Mouse (Mus musculus) gastrocnemius, postnatal 4 days (tissue): Measurements from ENCODE around the gene Dhrs2. TPM values are rescaled to one million over a fixed set of nuclear protein-coding genes. Genes with fewer than 3 reads are reported as not detected.
A peak's percentile ranks its signal among the peaks of the same experiment; 100 is the strongest.

Experiments
- DNase-seq, 2 experiments: peaks; one replicate each; pipeline ENCODE4 v3.0.0; 2021 to 2022; ENCODE audit warnings: low spot score in 2 of 2, mixed read lengths in 2 of 2
- long read RNA-seq, 2 experiments: library from polyadenylated mRNA; stranded (forward); transcript quantifications; one replicate each; pipeline ENCODE4 v2.0.0; 2021
- total RNA-seq, 2 experiments: library from RNA; stranded (reverse); gene quantifications; 2 replicates each; pipeline ENCODE4 v1.2.3; 2021

The Dhrs2 gene
- under 1 TPM in 1 of 2 experiments, not detected in 1; 0.34 TPM for total RNA-seq
- long read RNA-seq, experiment 1, result 0 reads
- long read RNA-seq, experiment 2, result 0 reads

- no peak for DNase-seq
Measured at GRCm38 (mm10) chr14:55221707-55222106, at the start of gene Dhrs2. Dhrs2 (plus strand) TSS chr14:55222007.

DNA sequence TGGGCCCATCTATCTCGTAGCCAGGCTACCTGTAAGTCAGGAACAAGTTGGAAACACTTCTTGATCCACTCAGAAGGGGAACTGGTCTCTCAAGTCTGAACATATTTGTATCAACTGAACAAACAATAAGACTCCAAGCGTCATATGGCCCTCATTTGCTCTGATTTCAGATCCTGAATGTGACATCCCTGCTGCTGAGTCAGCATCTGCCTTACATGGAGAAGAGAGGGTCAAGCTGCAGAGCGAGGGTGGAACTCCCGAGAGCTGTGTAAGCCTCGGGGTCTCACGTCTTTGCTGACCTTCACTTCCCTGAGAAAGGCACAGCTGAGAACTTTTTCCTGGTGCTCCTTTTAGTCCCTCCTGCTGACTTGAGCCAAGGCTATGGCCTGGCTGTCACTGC is 47.6 kb upstream of the Dhrs2 start:
- DNase-seq, result no peak

DNA sequence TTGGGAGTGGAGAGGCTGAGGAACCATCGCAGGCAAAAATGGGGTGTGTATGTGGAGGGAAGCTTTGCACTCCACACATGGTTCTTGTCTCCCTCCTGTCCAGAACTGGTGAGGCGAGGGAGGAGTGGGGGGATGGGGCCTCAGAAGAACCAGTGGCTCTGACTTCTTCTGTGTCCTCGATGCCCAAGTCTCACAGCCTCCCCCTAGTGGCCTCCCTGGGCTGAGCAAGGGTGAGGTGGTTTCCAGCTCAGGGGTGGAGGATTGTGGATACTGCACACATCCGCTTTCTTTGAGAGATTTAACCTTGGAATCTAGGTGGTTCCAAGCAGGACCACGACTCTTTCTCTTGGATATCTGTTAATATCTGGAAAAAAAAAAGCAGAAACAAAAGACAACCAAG is 44.5 kb upstream of the Dhrs2 start:
- peak in 1 of 2 experiments; percentile 43 for DNase-seq

DNA sequence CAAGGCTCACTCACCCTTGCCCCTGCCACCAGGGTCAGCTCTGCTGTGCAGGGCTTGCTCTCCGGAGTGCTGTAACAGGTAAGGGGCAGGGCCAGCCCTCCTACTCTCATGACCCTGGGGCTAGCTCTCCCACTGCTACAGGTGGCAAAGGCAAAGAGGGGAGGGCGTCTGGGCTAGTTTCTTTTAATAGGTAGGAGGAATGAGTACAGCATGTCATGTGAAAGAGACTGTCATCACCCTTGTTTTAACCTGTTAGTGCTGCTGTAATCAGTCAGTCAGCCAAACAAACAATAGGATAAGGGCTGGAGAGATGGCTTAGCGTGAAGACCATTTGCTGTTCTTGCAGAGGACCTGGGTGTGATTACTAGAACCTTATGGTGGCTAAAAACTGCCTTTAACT is 40.9 kb upstream of the Dhrs2 start:
- no peak for DNase-seq

GRCm38 (mm10) chr14:55183231-55183630 is 38.6 kb upstream of the Dhrs2 start:
- no peak for DNase-seq

DNA sequence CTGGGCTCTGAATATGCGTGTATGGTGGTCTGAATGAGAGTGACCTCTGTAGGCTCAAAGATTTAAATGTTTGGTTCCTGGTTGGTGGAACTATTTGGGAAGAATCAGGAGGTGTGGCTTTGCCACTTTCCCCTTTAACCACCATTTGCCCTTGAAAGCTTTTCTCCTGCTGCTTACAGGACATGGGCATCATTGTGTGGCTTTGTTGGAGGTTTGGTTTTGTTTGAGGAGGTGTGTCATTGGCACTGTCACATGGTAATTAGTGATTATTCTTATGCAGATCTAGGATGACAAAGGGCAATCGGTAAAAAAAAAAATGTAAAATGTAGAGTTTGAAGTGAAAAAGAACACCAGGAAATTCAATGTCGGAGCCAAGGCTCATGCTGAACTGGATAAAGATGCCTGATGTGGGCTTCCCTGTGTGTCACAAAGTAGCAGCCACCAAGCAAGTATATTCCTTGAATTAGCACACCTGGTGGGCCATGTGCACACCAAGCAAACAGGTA is 37.1 kb upstream of the Dhrs2 start:
- no peak for DNase-seq

GRCm38 (mm10) chr14:55188491-55188890 is 33.3 kb upstream of the Dhrs2 start:
- DNase-seq, result no peak

DNA sequence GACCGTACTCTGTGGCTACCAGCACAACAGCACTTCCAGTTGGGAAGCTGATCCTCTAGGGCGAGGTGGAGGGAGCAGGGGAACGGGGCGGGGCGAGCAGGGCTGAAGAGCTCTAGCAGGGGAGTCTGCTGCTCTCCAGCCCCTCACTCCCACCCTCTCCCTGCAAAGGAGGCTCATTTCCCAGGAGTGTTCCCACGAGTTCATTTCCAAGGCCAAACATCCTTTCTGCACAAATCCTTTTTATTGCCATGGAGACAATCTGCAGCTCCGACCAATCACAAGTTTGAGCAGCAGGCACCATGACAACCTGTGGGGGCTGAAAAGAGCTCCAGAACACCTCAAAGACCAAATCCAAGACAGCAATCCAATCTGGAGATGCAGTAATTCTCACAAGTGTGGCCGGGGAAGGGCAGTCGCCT is 32.4 kb upstream of the Dhrs2 start:
- no peak for DNase-seq

GRCm38 (mm10) chr14:55193354-55193753 is 28.5 kb upstream of the Dhrs2 start:
- DNase-seq, result no peak

DNA sequence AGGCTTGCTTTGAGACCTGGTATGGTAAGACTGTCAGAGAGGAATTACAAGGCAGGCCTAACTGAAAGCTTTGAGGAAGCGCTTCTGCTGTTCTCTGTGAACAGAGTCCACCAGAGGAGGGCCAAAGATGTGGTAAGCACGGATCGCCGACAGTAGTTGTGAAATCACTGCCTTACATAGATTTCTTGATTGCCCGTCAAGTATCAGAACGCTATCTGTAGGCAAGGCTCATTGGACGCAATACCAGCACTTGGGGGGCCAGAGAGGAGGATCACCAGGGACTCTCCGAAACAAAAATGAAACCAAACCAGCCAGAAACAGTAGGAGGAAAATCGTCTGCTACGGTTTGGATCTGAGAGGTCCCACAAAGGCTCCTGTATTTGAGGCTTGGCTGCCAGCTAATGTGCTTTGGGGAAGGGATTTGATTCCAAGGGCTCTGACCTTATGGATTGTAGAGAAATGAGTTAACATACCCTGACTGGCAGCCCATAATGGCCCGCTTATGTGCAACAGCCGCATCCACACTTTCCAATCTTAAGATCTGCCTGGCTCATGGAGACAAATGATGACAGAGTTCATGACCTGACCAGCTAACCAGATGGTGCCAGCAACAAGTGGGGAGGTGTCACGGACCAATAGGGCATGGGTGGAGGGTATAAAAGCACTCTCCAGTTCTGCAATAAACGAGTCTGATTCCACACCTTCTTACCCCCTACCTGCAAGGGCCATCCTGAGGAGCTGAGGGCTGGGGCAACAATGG is 27.8 kb upstream of the Dhrs2 start:
- DNase-seq, result no peak

DNA sequence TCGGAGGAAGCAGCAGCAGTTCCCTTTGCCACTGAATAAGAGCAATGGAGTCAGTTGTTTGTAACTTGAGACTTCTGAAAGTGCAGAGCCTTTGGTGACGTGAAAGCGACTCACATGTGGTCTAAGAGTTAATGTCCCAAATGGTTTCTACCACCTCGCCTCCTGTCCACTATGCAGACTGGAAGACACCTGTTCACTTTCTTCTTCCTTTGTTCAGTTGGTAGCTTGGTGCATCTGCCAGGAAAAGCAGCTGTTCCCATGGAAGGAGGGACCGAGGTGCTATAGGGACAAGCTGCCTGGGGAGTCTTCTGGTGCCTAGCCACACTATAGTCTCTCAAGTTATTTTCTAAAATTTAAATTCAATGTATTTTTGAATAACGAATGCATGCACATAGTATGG is 27.0 kb upstream of the Dhrs2 start:
- DNase-seq, result no peak

GRCm38 (mm10) chr14:55197121-55197520 is 24.7 kb upstream of the Dhrs2 start:
- no peak for DNase-seq

DNA sequence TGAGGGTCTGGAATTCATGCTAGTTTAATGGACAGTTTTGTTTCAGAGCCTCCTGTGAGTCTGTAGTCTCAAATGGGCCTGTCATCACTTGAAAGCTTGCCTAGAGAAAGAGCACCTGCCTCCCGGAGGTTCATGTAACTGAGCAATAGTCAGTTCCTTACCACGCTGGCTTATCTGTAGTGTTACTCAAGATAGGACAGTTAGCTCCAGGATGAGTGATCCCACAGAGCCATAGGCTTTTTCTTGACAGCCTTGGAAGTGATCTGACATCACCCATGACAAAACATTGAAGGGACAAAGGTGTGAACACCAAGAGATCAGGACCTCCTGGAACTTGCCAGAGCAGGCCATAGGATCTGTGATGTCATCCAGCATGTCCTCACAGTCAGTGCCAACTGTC is 23.6 kb upstream of the Dhrs2 start:
- DNase-seq, result no peak

GRCm38 (mm10) chr14:55204544-55204943 is 17.3 kb upstream of the Dhrs2 start:
- DNase-seq, result no peak

DNA sequence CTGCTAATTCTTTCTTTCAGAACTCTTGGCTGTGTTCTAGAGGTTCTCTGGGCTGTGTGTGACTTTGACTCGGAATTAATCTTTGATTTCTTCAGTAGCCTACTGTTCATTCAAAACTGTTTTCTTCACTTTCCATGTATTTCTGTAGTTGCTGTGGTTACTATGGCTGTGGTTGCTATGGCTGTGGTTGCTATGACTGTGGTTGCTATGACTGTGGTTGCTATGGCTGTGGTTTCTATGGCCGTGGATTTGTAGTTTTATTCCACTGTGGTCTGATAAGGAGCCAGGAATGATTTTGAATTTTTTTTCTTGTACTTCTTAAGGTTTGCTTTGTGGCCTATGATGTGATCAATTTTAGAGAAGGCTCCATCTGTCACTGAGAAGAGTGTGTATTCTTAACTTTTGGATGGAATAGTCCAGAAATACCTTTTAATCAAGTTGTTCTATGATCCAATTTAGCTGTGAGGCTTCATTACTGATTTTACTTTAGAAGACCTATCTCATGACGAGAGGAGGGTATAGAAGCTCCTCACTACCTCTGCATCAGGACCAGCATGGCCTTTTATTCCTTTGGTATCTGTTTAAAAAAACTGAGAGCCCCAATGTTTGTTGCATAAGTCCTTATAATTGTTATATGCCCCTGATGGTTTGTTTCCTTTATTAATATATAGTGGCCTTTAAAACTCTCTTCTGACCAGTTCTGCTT is 16.6 kb upstream of the Dhrs2 start:
- no peak for DNase-seq

DNA sequence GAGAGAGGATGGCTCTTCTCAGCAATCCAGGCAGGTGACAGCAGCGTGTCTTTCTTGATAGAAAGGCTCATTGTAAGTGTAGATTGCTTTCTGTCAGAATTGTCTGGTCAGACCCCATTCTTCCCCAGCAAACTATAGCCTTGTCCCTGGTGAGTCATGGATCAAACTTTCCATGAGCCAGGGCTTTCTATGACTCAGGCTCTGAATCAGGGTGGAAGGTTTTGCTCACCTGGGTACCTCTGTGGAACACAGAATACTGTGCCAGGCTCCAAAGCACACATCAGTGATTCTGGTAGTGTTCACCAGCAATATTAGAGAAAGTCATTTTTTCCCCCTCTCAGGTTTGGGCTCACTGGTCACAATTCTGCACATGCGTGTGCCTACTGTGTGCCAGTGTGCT is 13.5 kb upstream of the Dhrs2 start:
- no peak for DNase-seq

DNA sequence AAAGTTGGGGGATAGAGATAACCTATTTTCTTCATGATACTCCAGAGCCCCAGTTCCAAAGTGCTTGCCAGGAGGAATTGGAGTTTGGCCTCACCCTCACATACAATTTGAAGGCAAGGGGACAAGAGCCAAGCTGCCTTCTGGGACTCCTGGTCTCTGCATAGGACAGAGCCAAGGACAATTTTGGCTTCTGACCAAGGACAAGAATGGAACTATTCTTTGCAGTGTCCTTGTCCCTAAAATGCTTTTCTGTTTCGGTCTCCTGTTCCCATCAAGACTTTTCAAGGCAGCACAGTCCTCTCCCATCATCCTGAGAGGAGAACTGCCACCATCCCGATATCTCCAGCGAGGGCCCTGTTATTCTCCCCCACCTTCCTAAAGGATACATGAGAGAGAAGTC is 8.2 kb upstream of the Dhrs2 start:
- DNase-seq, result no peak

- no peak for DNase-seq
Measured at GRCm38 (mm10) chr14:55214507-55214906, 7.3 kb upstream of the Dhrs2 start.

GRCm38 (mm10) chr14:55223172-55223571 is 1.4 kb downstream of the Dhrs2 start:
- no peak for DNase-seq

DNA sequence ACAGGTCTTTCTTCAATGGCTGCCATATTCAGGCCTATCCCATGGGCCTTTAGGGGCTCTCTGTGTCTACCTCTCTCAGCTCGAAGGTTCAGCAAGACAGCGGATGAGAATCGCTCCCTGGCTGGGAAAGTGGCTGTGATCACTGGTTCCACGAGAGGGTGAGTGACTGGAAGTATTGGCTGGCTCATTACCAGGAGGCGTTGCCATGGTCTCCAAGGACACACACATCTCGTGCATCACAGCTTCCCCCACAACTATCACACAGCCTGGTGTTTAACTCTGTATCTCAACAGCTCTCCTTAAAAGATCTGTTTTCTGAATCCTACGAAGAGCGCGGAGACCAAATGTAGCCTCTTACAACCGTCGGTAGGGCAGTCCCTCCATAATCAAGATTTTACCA is 12.8 kb downstream of the Dhrs2 start:
- DNase-seq, result no peak

DNA sequence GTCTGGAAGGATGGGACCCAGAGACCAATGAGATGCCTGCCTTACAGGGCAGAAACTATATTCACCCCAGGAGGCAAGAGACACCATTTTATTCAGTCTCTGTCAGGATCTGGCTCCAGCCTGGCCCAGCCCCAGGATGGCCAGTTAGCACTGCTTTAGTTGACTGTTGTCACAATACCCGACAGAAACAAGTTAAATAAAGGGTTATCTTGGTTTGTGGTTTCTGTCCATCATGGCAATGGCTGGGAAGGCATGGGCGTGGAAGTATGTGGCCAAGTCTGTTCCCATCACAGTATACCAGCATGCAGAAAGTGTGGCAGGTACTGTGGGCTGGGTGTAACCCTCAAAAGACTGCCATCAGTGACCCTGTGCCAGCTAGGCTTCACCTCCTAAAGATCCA is 14.9 kb downstream of the Dhrs2 start:
- no peak for DNase-seq

GRCm38 (mm10) chr14:55242664-55243063 is 20.9 kb downstream of the Dhrs2 start:
- no peak for DNase-seq

DNA sequence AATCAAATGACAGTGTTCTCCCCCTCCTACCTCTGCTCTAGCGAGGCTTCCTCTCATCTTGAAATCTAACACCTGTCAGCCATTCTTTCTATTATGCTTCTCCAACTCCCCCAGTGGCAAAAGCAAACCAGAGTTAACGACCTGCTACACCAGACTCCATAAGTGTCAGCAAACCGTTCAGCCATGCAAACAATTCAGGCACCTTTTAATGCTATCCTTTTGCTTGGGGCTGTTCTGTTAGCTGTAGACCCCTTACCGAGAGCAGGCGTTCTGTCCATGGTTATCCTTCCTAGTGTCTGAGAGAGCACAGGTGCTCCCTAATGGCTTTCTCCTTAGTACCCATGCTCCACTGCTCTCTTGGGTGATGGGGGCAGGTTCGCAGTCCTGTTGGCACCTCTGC is 25.4 kb downstream of the Dhrs2 start:
- no peak for DNase-seq
